Mouse (Mus musculus) erythroblast, embryonic 14.5 days (primary cell): ENCODE measurements around the gene Tbc1d22a.

Experiments
- GATA1 ChIP-seq: IDR thresholded peaks from 2 replicates; pipeline ENCODE4 v1.6.1; 2012; ENCODE audit warnings: low read length, inconsistent platforms, mixed read lengths
- TAL1 ChIP-seq: IDR thresholded peaks from 3 replicates; pipeline ENCODE4 v1.6.1; 2012; ENCODE audit warnings: low read length, inconsistent platforms, mixed read lengths

DNA sequence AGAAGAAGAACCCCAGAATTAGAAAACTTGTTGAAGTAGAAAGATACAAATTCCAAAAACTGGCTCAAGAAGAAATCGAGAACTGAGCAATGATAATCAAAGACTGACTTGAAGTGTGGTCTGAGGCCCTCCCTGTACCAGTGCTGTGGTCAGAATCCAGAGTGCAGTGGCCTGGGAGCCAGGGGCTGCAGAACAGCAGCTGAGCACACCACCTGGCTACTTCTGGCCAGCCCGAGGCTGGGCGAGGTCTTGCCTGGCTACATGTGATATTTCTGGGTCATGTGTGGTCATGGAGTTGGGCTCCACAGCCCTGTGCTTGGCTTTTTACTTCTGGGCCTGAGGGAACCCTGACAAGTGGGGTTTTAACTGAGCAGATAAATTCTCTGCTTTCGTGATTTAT, 292.4 kb downstream of the Tbc1d22a start:
- TF ChIP-seq GATA1 (no peak), TAL1 (no peak)
